24 mouse cellular contexts compared by ENCODE assay signal in genomic region chr3:96668424-96669067, GRCm38 (mm10). TPM values are rescaled to one million over a fixed set of nuclear protein-coding genes. Genes with fewer than 3 reads are reported as not detected.
"Had no signal": no experiment of that assay in that cellular context is flagged by ENCODE, and none has a peak within 500 bp of the region (broad histone marks: within the 10 kb centered on the region; RNA-seq: fewer than 3 reads in every experiment).

No protein-coding gene starts in this region.

- H3K9ac ChIP-seq: kidney, embryonic 15.5 days; liver, embryonic 13.5 days; lung, embryonic 15.5 days; midbrain, embryonic 13.5 days; neural tube, embryonic 12.5 days; neural tube, embryonic 15.5 days; stomach, embryonic 15.5 days had no signal

- H3K27ac ChIP-seq: kidney, embryonic 15.5 days; left cerebral cortex, adult 2 months; liver, embryonic 13.5 days; lung, embryonic 15.5 days; midbrain, embryonic 10.5 days; midbrain, embryonic 13.5 days; neural tube, embryonic 12.5 days; neural tube, embryonic 15.5 days; stomach, embryonic 15.5 days had no signal

- DNase-seq: kidney, adult 8-10 months; kidney, postnatal 10 days; kidney, postnatal 36 days; layer of hippocampus, postnatal 36 days; liver, embryonic 13.5 days; lung, postnatal 10 days; lung, postnatal 36 days; right cerebral cortex, adult 18-20 months; right cerebral cortex, postnatal 14 days; right cerebral cortex, postnatal 4 days; thymus, adult 18-20 months; thymus, postnatal 36 days had no signal

- H3K4me2 ChIP-seq: kidney, embryonic 15.5 days; midbrain, embryonic 13.5 days; neural tube, embryonic 12.5 days; neural tube, embryonic 15.5 days; stomach, embryonic 15.5 days had no signal

- H3K9me3 ChIP-seq: kidney, embryonic 15.5 days; liver, embryonic 13.5 days; lung, embryonic 15.5 days; megakaryocyte, embryonic 14.5 days; midbrain, embryonic 10.5 days; midbrain, embryonic 13.5 days; neural tube, embryonic 12.5 days; neural tube, embryonic 15.5 days; stomach, embryonic 15.5 days had no signal

- H3K4me3 ChIP-seq: kidney, embryonic 15.5 days; left cerebral cortex, adult 2 months; liver, embryonic 13.5 days; lung, embryonic 15.5 days; megakaryocyte, embryonic 14.5 days; midbrain, embryonic 10.5 days; midbrain, embryonic 13.5 days; neural tube, embryonic 12.5 days; neural tube, embryonic 15.5 days; stomach, embryonic 15.5 days had no signal

- H3K36me3 ChIP-seq: kidney, embryonic 15.5 days; liver, embryonic 13.5 days; lung, embryonic 15.5 days; midbrain, embryonic 10.5 days; midbrain, embryonic 13.5 days; neural tube, embryonic 12.5 days; neural tube, embryonic 15.5 days; stomach, embryonic 15.5 days had no signal

- H3K27me3 ChIP-seq: lung, embryonic 15.5 days; megakaryocyte, embryonic 14.5 days; stomach, embryonic 15.5 days had no signal

- ATAC-seq: intestine, postnatal 0 days; midbrain, embryonic 13.5 days; midbrain, embryonic 16.5 days had no signal

RNA-seq across cellular contexts. Expression of gene Gm42957, which starts 33.3 kb away (rescaled TPM):
- polyA plus RNA-seq: intestine, postnatal 0 days; liver, adult 2 months had no signal
